Mouse (Mus musculus) liver, embryonic 15.5 days (tissue): ENCODE data around the gene Acin1. TPM values are rescaled to one million over a fixed set of nuclear protein-coding genes. Genes with fewer than 3 reads are reported as not detected.

Experiments
- microRNA counts: library from miRNA; unstranded; fragments of <30 nt; microRNA quantifications from one replicate; lab custom pipeline; 2016
- microRNA-seq: library from miRNA; unstranded; fragments of <30 nt; microRNA quantifications from one replicate; pipeline ENCODE4, GENCODE M21; 2016
- polyA plus RNA-seq: library from polyadenylated mRNA; unstranded; fragments of >200 nt; fragmentation: Nextera tagmentation; extraction: Ambion mirVana; gene quantifications from 2 replicates; pipeline ENCODE4 v1.2.1, GENCODE M21; 2015

Acin1 gene
- polyA plus RNA-seq, 1 experiment from 2014 or later = 48.7 TPM

MicroRNAs encoded within 50 kb of the gene (microRNA counts, 519-probe panel; counts per million panel counts)
- not detected for microRNA mmu-miR-686 (lab: Ali Mortazavi, UCI)

Small RNAs within 50 kb of the gene (microRNA-seq; reads per million reads assigned to microRNA genes)
- not detected for gene Mir686
- gene Mir6948 = not detected

Other genes with a start within 250 kb of the Acin1 start
- 21.2 and 23.0 TPM in 2 replicates for gene Lrp10, start 222.8 kb downstream of the Acin1 start, polyA plus RNA-seq
- 0.20 and 0.23 TPM in 2 replicates for gene Rem2, start 210.8 kb downstream of the Acin1 start, polyA plus RNA-seq
- 25.1 and 26.3 TPM in 2 replicates for gene Prmt5, start 169.4 kb downstream of the Acin1 start, polyA plus RNA-seq
- 33.7 and 34.1 TPM in 2 replicates for gene Haus4, start 132.3 kb downstream of the Acin1 start, polyA plus RNA-seq
- gene Ajuba, start 109.4 kb downstream of the Acin1 start, polyA plus RNA-seq = 5.6 TPM in 2 replicates
- gene 4931414P19Rik, start 80.9 kb downstream of the Acin1 start, polyA plus RNA-seq = 1.9 and 2.9 TPM in 2 replicates
- 204 and 211 TPM in 2 replicates for gene Psmb5, start 68.9 kb downstream of the Acin1 start, polyA plus RNA-seq
- gene Psmb11, start 65.5 kb downstream of the Acin1 start, polyA plus RNA-seq = not detected in 2 replicates
- gene Gm17606, start 46.0 kb downstream of the Acin1 start, polyA plus RNA-seq = not detected in 2 replicates
- 0.16 and 0.35 TPM in 2 replicates for gene Cdh24, start 45.6 kb downstream of the Acin1 start, polyA plus RNA-seq
- 39.3 and 39.5 TPM in 2 replicates for gene 1700123O20Rik, start 715 bp downstream of the Acin1 start, polyA plus RNA-seq
- 0.05 TPM in 1 of 2 replicates, not detected in the other for gene Gm29776, start 11.9 kb upstream of the Acin1 start, polyA plus RNA-seq
- 10.6 and 12.6 TPM in 2 replicates for gene Cebpe, start 25.2 kb upstream of the Acin1 start, polyA plus RNA-seq
- 3.0 and 3.5 TPM in 2 replicates for gene Slc7a8, start 95.0 kb upstream of the Acin1 start, polyA plus RNA-seq
- not detected in 2 replicates for gene Rnf212b, start 127.2 kb upstream of the Acin1 start, polyA plus RNA-seq
- gene Homez, start 184.0 kb upstream of the Acin1 start, polyA plus RNA-seq = 1.6 and 2.6 TPM in 2 replicates
- gene Ppp1r3e, start 190.6 kb upstream of the Acin1 start, polyA plus RNA-seq = 0.33 and 0.63 TPM in 2 replicates
- 0.46 and 0.82 TPM in 2 replicates for gene Bcl2l2, start 196.4 kb upstream of the Acin1 start, polyA plus RNA-seq
- gene Gm20521, start 196.5 kb upstream of the Acin1 start, polyA plus RNA-seq = not detected in 2 replicates
- gene Pabpn1, start 205.6 kb upstream of the Acin1 start, polyA plus RNA-seq = 38.6 and 46.2 TPM in 2 replicates
- 2.2 TPM in 2 replicates for gene Slc22a17, start 226.2 kb upstream of the Acin1 start, polyA plus RNA-seq
- gene Efs, start 239.2 kb upstream of the Acin1 start, polyA plus RNA-seq = 0.62 and 0.63 TPM in 2 replicates
- not detected in 2 replicates for gene Il25, start 245.8 kb upstream of the Acin1 start, polyA plus RNA-seq
- 0.18 TPM in 1 of 2 replicates, not detected in the other for gene Cmtm5, start 249.3 kb upstream of the Acin1 start, polyA plus RNA-seq